8 mouse cellular contexts compared by ENCODE assay signal in the genomic region with DNA sequence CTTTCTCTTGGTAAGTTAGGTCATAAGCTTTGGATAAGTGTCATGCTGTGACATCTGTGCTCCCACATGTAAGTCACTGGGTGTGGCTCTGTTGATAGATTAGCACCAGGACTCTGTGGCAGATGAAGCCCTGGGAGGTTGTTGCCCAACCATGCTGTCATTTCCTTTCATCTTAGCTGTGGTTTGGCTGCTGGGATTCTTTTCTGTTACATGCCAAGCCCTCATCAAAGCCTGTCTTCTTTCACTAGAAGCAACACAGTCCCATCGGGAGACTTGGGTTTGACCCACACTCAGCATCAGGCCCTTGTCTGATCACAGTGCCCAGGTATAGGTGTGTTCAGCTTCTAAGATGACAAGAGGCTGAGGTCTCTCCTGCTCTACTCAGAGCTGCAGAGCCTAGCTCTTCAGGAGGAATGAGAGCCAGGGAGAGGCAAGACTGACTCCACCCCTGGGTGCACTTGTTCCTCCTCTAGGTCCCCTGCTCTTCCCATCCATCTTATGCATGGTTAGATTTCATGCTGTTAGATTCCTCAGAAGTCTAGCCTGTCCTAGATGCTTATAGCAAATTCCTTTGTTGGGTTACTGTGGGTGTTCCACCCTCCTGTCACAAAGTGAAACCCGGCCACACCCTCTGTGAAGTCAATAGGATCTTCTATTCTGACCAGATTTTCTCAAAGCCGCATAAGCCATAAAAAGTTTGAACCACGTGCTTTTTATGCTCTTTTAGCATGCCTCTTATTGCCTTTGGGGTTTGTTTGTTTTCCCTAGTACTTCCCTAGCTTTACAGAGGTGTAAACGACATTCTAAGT. TPM values are rescaled to one million over a fixed set of nuclear protein-coding genes. Genes with fewer than 3 reads are reported as not detected.
A peak's percentile ranks its signal among the peaks of the same experiment; 100 is the strongest.
DNase-seq lines count a peak whose midpoint lies in the region; ATAC-seq and TF ChIP-seq lines count a peak whose summit lies in the region.

No protein-coding gene starts in this region.

- TF ChIP-seq CTCF in bone marrow macrophage, adult 2 months (IDR thresholded peaks at IDR 0.05; ENCODE audit: low read depth, low read length) = no peak

- no peaks in the 10 kb centered on the region for H3K9me3 ChIP-seq in heart, embryonic 10.5 days
- H3K9me3 ChIP-seq in liver, embryonic 11.5 days (ENCODE audit: control insufficient read depth, low read length) = no peaks in the 10 kb centered on the region

- DNase-seq in heart, embryonic 10.5 days (ENCODE audit: low spot score) = no peak
- no peak for DNase-seq in heart, postnatal 10 days
- no peak for DNase-seq in liver, embryonic 11.5 days (ENCODE audit: low spot score)
- DNase-seq in left cerebral cortex, adult 11 months (ENCODE audit: low spot score) = no peak
- no peak for DNase-seq in embryo, embryonic 10.5 days (ENCODE audit: low spot score)
- DNase-seq in adrenal gland, postnatal 4 days (ENCODE audit: low spot score in 2 of 2) = no peak

- 52% methylated on average over 5 of the region's 5 CpGs for WGBS in heart, embryonic 10.5 days
- WGBS in liver, embryonic 11.5 days = 51% methylated on average over 5 of the region's 5 CpGs

- H3K4me1 ChIP-seq in heart, embryonic 10.5 days = 0 out of 2 replicates have a peak, but pooled peaks cover 15% of the 10 kb centered on the region
- H3K4me1 ChIP-seq in bone marrow macrophage, adult 2 months (ENCODE audit: control insufficient read depth, insufficient read depth, low read length) = peaks cover 80% of the 10 kb centered on the region
- peaks cover 20% of the 10 kb centered on the region for H3K4me1 ChIP-seq in liver, embryonic 11.5 days (replicated peaks; ENCODE audit: control insufficient read depth, insufficient read depth, low read length)

- H3K27me3 ChIP-seq in heart, embryonic 10.5 days (ENCODE audit: insufficient read depth, poor library complexity, severe bottlenecking) = no peaks in the 10 kb centered on the region
- H3K27me3 ChIP-seq in liver, embryonic 11.5 days (replicated peaks; ENCODE audit: control insufficient read depth, insufficient read depth, low read length) = no peaks in the 10 kb centered on the region

- intact Hi-C loops in heart, postnatal 10 days (cut with DNase I) = no loop called here

- H3K27ac ChIP-seq in heart, embryonic 10.5 days = 0 out of 2 replicates have a peak overlapping the region, but pooled peaks have one; percentile 26
- peak overlapping the region; percentile 88 for H3K27ac ChIP-seq in bone marrow macrophage, adult 2 months (ENCODE audit: insufficient read depth, low read depth, low read length)
- H3K27ac ChIP-seq in liver, embryonic 11.5 days (ENCODE audit: low read depth, low read length) = peak overlapping the region; percentile 82; the same call in 1 of the 2 replicates

- ATAC-seq in liver, embryonic 11.5 days (replicated peaks; ENCODE audit: low FRiP score) = peak; percentile 93
- peak; percentile 55; the same call in 1 of the 2 replicates for ATAC-seq in neutrophil, adult 5-6 weeks (ENCODE audit: extremely low read depth, insufficient number of reproducible peaks, low FRiP score, poor library complexity, severe bottlenecking)

- H3K36me3 ChIP-seq in heart, embryonic 10.5 days = no peaks in the 10 kb centered on the region
- H3K36me3 ChIP-seq in liver, embryonic 11.5 days (ENCODE audit: control insufficient read depth, insufficient read depth, low read length) = no peaks in the 10 kb centered on the region

- no peak for TF ChIP-seq POLR2A in bone marrow macrophage, adult 2 months (IDR thresholded peaks at IDR 0.05; ENCODE audit: borderline replicate concordance, low read depth, low read length)

- H3K9ac ChIP-seq in liver, embryonic 11.5 days (ENCODE audit: low read depth, low read length) = peak overlapping the region; percentile 36

- no peak overlapping the region for H3K4me3 ChIP-seq in heart, embryonic 10.5 days
- peak overlapping the region; percentile 7; the same call in 1 of the 2 replicates for H3K4me3 ChIP-seq in bone marrow macrophage, adult 2 months (ENCODE audit: insufficient read depth, low read length)
- peak overlapping the region; percentile 1; the same call in 1 of the 2 replicates for H3K4me3 ChIP-seq in liver, embryonic 11.5 days (ENCODE audit: low read depth, low read length)

- peak overlapping the region; percentile 49 for H3K4me2 ChIP-seq in liver, embryonic 11.5 days

RNA-seq across cellular contexts. Expression of gene Atg7, which starts 17.3 kb away (rescaled TPM):
- polyA plus RNA-seq in heart, embryonic 10.5 days (2016; fragmentation: Nextera tagmentation; extraction: Ambion mirVana) = 18.7 and 19.8 TPM in 2 replicates
- 10 to 100 TPM; 15.3 to 16.1 TPM for total RNA-seq in heart, postnatal 10 days (2021)
- 51.2 and 53.2 TPM in 2 replicates for polyA plus RNA-seq in bone marrow macrophage, adult 2 months (2012; ENCODE audit: insufficient read depth, insufficient read length, missing spikeins)
- 20.3 and 20.8 TPM in 2 replicates for polyA plus RNA-seq in liver, embryonic 11.5 days (2014; fragmentation: Nextera tagmentation; extraction: Ambion mirVana)
- total RNA-seq in neutrophil, adult 5-6 weeks (2017) = 74.5 and 95.0 TPM in 2 replicates
- 10 to 100 TPM; 25.4 to 28.7 TPM for total RNA-seq in adrenal gland, postnatal 4 days (2021)

Comparison
In these comparisons a context has a peak if more than half of its experiments do, and no peak if none do; other contexts are left out.
1. H3K27ac ChIP-seq: peak in every context shown above with its lines; median percentile 88 in bone marrow macrophage, adult 2 months; 82 in liver, embryonic 11.5 days; 26 in heart, embryonic 10.5 days.